Mouse (Mus musculus): ENCODE data around the gene Noxa1. TPM values are rescaled to one million over a fixed set of nuclear protein-coding genes. Genes with fewer than 3 reads are reported as not detected.

Noxa1 gene
- polyA plus RNA-seq (2012; rRNA removed), result 0.10 and 0.18 TPM in 2 replicates

GRCm38 (mm10) chr2:25095109-25095850 is at the start of gene Noxa1:
Gene Noxa1, minus strand, starts transcription at chr2:25095149.

DNA sequence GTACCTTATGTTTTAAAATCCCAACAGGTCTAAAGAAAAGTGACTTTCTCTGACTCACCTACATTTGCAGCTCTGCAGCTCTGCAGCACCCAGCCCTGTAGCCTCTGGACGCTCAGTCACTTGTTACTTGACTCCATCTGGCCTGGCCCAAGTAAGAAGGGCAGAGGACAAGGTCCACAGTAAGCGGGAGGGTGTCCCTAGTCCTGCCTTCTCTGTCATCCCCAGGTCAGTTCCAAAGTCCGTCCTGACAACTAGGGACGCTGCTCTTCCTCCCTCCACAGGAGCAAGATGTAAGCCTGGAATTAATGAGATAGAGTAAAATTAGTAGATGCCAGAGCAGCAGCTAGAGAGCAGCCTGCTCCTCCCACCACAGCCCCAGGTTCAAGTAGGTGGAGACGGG is 14.9 kb downstream of the Noxa1 start, which contains the start of gene Entpd8:
Entpd8 (plus strand) TSS at position 229 of the 400 bp plus-strand sequence.

DNA sequence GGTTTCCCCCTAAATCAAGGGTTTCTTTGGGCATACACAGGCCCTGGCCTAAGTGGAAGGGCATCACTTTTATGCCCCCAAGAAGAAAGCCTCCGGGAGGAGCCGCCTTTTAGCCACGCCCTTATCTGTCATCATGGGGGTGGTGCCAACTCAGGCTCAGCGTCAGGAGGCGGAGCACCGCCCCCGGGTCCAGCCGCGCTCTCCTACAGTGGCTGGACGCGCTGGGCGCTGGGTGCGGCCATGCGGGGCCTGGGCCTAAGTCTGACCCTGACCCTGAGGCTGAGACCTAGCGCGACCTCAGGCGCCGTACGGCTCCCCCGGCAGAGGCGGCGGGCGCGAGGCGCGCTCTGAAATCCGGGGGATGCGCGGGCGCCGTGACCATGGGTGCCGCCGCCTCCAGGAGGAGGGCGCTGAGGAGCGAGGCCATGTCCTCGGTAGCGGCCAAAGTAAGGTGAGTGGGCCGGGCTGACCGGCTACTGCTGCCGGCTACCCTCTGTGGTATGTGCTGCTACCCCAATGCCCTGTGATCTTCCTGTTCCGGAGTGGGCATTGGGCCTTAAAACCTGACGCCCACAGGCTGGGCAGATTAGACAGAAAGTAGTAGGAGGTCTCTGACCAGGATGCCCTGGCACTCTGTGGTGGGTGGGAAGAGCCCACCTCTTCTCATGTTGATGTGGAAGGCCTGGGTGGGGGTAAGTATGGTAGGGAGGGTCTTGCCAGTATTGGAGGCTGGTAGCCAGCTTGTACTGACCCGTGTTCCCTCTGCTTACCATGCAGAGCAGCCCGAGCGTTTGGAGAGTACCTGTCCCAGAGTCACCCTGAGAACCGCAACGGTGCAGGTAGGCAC is 40.5 kb downstream of the Noxa1 start, which contains the start of gene Nsmf:
Nsmf (plus strand) TSS at position 135 of the 847 bp plus-strand sequence.

Other genes with a start within 250 kb of the Noxa1 start
- gene Ehmt1, start 175.5 kb downstream of the Noxa1 start, polyA plus RNA-seq (2012; rRNA removed), result 135 and 165 TPM in 2 replicates
- 14.4 and 29.8 TPM in 2 replicates for gene Arrdc1, start 159.9 kb downstream of the Noxa1 start, polyA plus RNA-seq (2012; rRNA removed)
- 40.0 and 44.2 TPM in 2 replicates for gene Zmynd19, start 145.4 kb downstream of the Noxa1 start, polyA plus RNA-seq (2012; rRNA removed)
- 25.0 and 41.0 TPM in 2 replicates for gene Dph7, start 132.7 kb downstream of the Noxa1 start, polyA plus RNA-seq (2012; rRNA removed)
- gene Mrpl41, start 120.1 kb downstream of the Noxa1 start, polyA plus RNA-seq (2012; rRNA removed), result 92.1 and 109 TPM in 2 replicates
- gene Pnpla7, start 119.1 kb downstream of the Noxa1 start, polyA plus RNA-seq (2012; rRNA removed), result 6.2 and 8.3 TPM in 2 replicates
- gene Nsmf, start 40.8 kb downstream of the Noxa1 start, polyA plus RNA-seq (2012; rRNA removed), result 88.4 and 93.5 TPM in 2 replicates
- gene Entpd8, start 14.8 kb downstream of the Noxa1 start, polyA plus RNA-seq (2012; rRNA removed), result 0.06 and 0.11 TPM in 2 replicates
- gene Nrarp, start 85.6 kb upstream of the Noxa1 start, polyA plus RNA-seq (2012; rRNA removed), result 61.4 and 82.9 TPM in 2 replicates
- 1.9 and 2.3 TPM in 2 replicates for gene Tor4a, start 101.7 kb upstream of the Noxa1 start, polyA plus RNA-seq (2012; rRNA removed)
- 76.7 and 116 TPM in 2 replicates for gene Nelfb, start 116.3 kb upstream of the Noxa1 start, polyA plus RNA-seq (2012; rRNA removed)
- not detected in 2 replicates for gene Stpg3, start 119.5 kb upstream of the Noxa1 start, polyA plus RNA-seq (2012; rRNA removed)
- gene Fam166a, start 123.6 kb upstream of the Noxa1 start, polyA plus RNA-seq (2012; rRNA removed), result 0.14 TPM in 1 of 2 replicates, not detected in the other
- gene Tubb4b, start 129.6 kb upstream of the Noxa1 start, polyA plus RNA-seq (2012; rRNA removed), result 438 and 534 TPM in 2 replicates
- gene Slc34a3, start 139.2 kb upstream of the Noxa1 start, polyA plus RNA-seq (2012; rRNA removed), result 0.04 TPM in 1 of 2 replicates, not detected in the other
- 0.02 TPM in 1 of 2 replicates, not detected in the other for gene Rnf224, start 141.6 kb upstream of the Noxa1 start, polyA plus RNA-seq (2012; rRNA removed)
- gene Rnf208, start 147.1 kb upstream of the Noxa1 start, polyA plus RNA-seq (2012; rRNA removed), result 25.3 and 26.0 TPM in 2 replicates
- gene Cysrt1, start 147.3 kb upstream of the Noxa1 start, polyA plus RNA-seq (2012; rRNA removed), result 0.16 TPM in 1 of 2 replicates, not detected in the other
- 8.1 and 14.5 TPM in 2 replicates for gene AL732309.1, start 151.7 kb upstream of the Noxa1 start, polyA plus RNA-seq (2012; rRNA removed)
- 22.0 and 23.7 TPM in 2 replicates for gene Tmem203, start 160.3 kb upstream of the Noxa1 start, polyA plus RNA-seq (2012; rRNA removed)
- 4.1 and 4.2 TPM in 2 replicates for gene Tprn, start 167.5 kb upstream of the Noxa1 start, polyA plus RNA-seq (2012; rRNA removed)
- 131 and 133 TPM in 2 replicates for gene Ssna1, start 177.3 kb upstream of the Noxa1 start, polyA plus RNA-seq (2012; rRNA removed)
- gene Anapc2, start 177.3 kb upstream of the Noxa1 start, polyA plus RNA-seq (2012; rRNA removed), result 106 and 109 TPM in 2 replicates
- not detected in 2 replicates for gene Tmem210, start 193.0 kb upstream of the Noxa1 start, polyA plus RNA-seq (2012; rRNA removed)
- gene Lrrc26, start 194.8 kb upstream of the Noxa1 start, polyA plus RNA-seq (2012; rRNA removed), result not detected in 2 replicates
- 1.6 and 2.0 TPM in 2 replicates for gene Grin1, start 224.0 kb upstream of the Noxa1 start, polyA plus RNA-seq (2012; rRNA removed)
- gene Man1b1, start 237.2 kb upstream of the Noxa1 start, polyA plus RNA-seq (2012; rRNA removed), result 29.2 and 34.9 TPM in 2 replicates